Mouse (Mus musculus) bone marrow, adult 2 months (tissue): ENCODE data around the gene Gnl1. TPM values are rescaled to one million over a fixed set of nuclear protein-coding genes. Genes with fewer than 3 reads are reported as not detected.

Experiments
- H3K27ac ChIP-seq: fragments of 200-500 bp; 2 replicates; pipeline ENCODE4 v1.5.1; 2012; ENCODE audit warnings: low read depth, mild to moderate bottlenecking, control low read depth, inconsistent platforms, low read length; ENCODE audit not compliant: control insufficient read depth, poor library complexity, insufficient read depth
- H3K4me1 ChIP-seq: fragments of 200-500 bp; 2 replicates; pipeline ENCODE4 v1.6.1; 2011; ENCODE audit warnings: low read length; ENCODE audit not compliant: control insufficient read depth, insufficient read depth
- H3K4me3 ChIP-seq: fragments of 200-500 bp; replicated peaks from 2 replicates; pipeline ENCODE3; 2011; ENCODE audit warnings: mild to moderate bottlenecking, low read depth, low read length, control low read depth; ENCODE audit not compliant: control insufficient read depth
- CTCF ChIP-seq: fragments of 200-500 bp; IDR thresholded peaks from 2 replicates; pipeline ENCODE4 v1.5.1; 2011; ENCODE audit warnings: low read length, control low read depth; ENCODE audit not compliant: control insufficient read depth, insufficient read depth
- POLR2A ChIP-seq: fragments of 200-500 bp; IDR thresholded peaks from 2 replicates; pipeline ENCODE4 v1.6.1; 2011; ENCODE audit warnings: low read depth, mild to moderate bottlenecking, control low read depth, low read length, borderline replicate concordance; ENCODE audit not compliant: control insufficient read depth
- WGBS: fragments of 180-500 bp; shearing (Covaris S2); methylation state at CpG from one replicate; pipeline ENCODE4 v1.1.7; 2018; 5-methylcytosine and 5-hydroxymethylcytosine counted together
- polyA plus RNA-seq: library from polyadenylated mRNA; stranded (reverse); fragments of >200 nt; gene quantifications from 2 replicates; pipeline ENCODE4 v1.2.4, GENCODE M21; 2011; ENCODE audit warnings: low replicate concordance; ENCODE audit not compliant: missing spikeins, insufficient read depth, insufficient read length

Gnl1 gene
- polyA plus RNA-seq, 1 experiment, result 29.9 TPM

GRCm38 (mm10) chr17:36017046-36017445 is 37.4 kb downstream of the Gnl1 start:
- peaks cover 4% of the 10 kb centered on the region for H3K4me1 ChIP-seq
- 86% methylated on average over 5 of the region's 5 CpGs for WGBS

DNA sequence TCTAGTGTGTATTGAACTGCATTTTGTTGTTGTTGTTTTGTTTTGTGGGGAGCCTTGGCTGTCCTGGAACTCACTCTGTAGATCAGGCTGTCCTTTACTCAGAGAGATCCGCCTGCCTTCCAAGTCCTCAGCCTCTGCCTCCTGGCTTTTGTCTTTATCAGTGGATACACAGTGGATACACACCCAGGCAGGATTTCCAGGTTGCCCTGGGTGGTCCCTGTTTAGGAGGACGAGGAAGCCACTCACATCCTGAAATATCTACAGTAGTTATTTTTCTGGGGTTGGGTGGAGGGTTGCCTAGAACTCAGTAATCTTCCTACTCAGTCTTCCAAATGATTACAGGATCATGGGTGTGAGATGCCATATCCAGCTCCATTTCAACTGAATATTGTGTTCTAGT is 39.3 kb downstream of the Gnl1 start:
- Histone ChIP-seq H3K4me3 (peak overlapping the region; percentile 65), H3K4me1 (peaks cover 11% of the 10 kb centered on the region), H3K27ac (peak overlapping the region; percentile 33; the same call in 1 of the 2 replicates)
- 41% methylated on average over 2 of the region's 2 CpGs for WGBS
- no peak for TF ChIP-seq CTCF
- TF ChIP-seq POLR2A, result no peak

More at GRCm38 (mm10) chr17:36017046-36017445, 37.4 kb downstream of the Gnl1 start:
- Histone ChIP-seq H3K4me3 (no peak overlapping the region), H3K27ac (no peak overlapping the region)
- TF ChIP-seq CTCF (no peak), POLR2A (no peak)

GRCm38 (mm10) chr17:36019519-36019918 is 39.9 kb downstream of the Gnl1 start:
- WGBS, result 24% methylated on average over 3 of the region's 3 CpGs
- peak overlapping the region; percentile 86 for H3K4me3 ChIP-seq
- TF ChIP-seq POLR2A (no peak), CTCF (no peak)
- H3K27ac ChIP-seq, result peak overlapping the region; percentile 92; the same call in 1 of the 2 replicates
- H3K4me1 ChIP-seq, result peaks cover 12% of the 10 kb centered on the region

GRCm38 (mm10) chr17:36020191-36021073 is 40.8 kb downstream of the Gnl1 start, which contains the start of gene H2-T24:
Gene H2-T24 (minus strand): TSS chr17:36020560.
- TF ChIP-seq POLR2A (peak; percentile 49), CTCF (no peak)
- WGBS, result 1% methylated on average over 15 of the region's 15 CpGs
- peaks cover 13% of the 10 kb centered on the region for H3K4me1 ChIP-seq
- peak within 1 kb of the TSS; percentile 86 for H3K4me3 ChIP-seq
- H3K27ac ChIP-seq, result peak within 1 kb of the TSS; percentile 92

DNA sequence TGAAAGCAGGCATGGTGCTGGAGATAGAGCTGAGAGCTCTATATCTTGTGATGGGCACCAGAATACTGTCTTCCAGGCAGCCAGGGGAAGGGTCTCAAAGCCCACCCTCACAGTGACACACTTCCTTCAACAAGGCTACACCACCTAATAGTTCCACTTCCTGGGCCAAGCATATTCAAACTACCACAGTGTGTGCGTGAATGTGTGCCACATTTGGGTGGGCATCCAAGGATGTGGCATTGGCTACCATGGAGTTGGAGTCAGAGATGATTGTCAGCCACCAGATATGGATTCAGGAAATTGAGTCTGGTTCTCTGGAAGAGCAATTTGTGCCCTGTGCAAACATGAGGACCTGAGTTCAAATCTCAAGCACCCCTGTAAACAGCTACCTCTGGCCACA is 41.7 kb downstream of the Gnl1 start:
- Histone ChIP-seq H3K4me1 (peaks cover 13% of the 10 kb centered on the region), H3K27ac (peak overlapping the region; percentile 65), H3K4me3 (no peak overlapping the region)
- no peak for TF ChIP-seq CTCF
- TF ChIP-seq POLR2A, result no peak
- 71% methylated on average over 1 of the region's 1 CpGs for WGBS

DNA sequence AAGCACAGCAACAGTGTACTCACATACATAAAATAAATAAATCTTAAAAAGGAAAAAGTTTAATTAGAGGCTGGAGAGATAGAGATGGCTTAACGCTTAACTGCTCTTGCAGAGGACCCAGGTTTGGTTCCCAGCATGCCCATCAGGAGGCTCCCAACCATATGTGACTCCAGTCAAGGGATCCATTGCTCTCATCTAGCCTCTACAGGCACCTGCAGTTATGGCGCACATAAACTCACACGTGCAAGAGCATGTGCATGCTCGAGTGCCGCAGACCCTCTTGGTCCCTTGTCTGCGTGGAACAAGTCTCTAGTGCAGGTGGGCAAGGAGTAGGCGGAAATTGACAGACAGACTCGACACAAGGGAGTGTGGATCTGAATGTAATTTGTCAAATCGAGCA is 42.4 kb downstream of the Gnl1 start:
- no peak for TF ChIP-seq POLR2A
- no peak for TF ChIP-seq CTCF
- H3K27ac ChIP-seq, result peak overlapping the region; percentile 20
- 71% methylated on average over 9 of the region's 9 CpGs for WGBS
- peaks cover 13% of the 10 kb centered on the region for H3K4me1 ChIP-seq
- no peak overlapping the region for H3K4me3 ChIP-seq

DNA sequence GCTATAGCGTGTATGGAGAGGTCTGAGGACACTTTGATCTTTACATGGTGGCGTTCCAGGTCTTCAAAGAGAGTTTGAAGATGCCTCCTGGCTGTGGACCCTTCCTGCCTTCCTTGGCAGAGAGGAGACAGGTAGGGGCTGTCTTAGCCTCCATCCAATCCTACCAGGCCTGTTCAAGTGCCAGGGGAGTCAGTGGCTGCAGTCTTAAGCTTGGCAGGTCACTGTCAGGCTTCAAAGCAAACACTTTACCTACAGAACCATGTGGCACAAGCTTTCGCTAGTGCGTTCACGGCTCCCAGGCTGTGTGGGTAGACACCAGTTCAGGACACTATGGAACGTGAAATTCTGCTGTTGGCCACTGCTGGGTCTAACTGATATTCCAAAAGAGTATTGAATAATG is 43.3 kb downstream of the Gnl1 start:
- H3K27ac ChIP-seq, result peak overlapping the region; percentile 41
- 86% methylated on average over 6 of the region's 6 CpGs for WGBS
- H3K4me1 ChIP-seq, result peaks cover 13% of the 10 kb centered on the region
- no peak for TF ChIP-seq POLR2A
- no peak for TF ChIP-seq CTCF
- H3K4me3 ChIP-seq, result no peak overlapping the region
